Mouse (Mus musculus): ENCODE measurements around the gene 1700015F17Rik.

Gene 1700015F17Rik

DNA sequence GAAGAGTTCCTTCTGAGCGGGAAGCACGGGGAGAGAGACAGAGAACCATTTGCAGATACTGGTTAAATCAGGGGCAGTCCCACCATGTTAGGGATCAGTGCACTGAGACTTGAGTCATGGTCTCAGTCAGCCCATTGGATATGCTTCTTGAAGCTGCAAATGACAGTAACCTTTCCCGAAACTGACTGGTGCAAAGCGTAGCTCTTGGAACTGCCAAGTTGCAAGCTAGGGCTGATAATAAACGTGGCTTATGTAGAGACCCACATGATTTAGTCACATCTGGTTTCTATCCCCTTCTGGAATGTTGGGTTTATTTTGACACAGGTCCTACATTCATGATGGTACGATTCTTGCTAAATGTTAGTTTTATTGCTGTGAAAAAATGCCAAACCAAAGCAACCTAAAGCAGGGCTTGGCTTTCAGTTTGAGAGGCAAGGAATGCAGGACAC is 55.2 kb downstream of the 1700015F17Rik start:
- DNase-seq (ENCODE audit: low spot score in 2 of 2): no peak

GRCm38 (mm10) chr5:5423081-5423480 is 55.9 kb downstream of the 1700015F17Rik start:
- DNase-seq (ENCODE audit: low spot score in 2 of 2): no peak

DNA sequence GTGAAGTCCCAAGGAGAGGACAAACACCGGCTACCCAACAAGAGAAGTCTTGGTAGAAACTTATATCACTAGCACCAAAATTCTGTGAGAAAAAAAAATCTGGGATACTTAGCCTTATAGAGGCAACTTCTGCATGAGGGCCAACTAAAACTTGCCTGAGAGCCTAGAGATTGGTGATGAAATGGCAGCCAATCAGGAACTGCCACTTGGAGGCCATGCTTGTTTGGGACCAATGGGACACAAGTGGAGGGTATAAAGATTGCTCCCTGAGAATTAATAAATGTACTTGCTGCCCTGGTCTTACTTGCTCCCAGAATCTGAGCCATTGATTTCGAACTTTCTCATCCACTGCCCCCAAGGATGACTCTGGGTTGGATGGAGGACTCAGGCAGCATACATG is 57.5 kb downstream of the 1700015F17Rik start:
- no peak for DNase-seq (ENCODE audit: low spot score in 2 of 2)

GRCm38 (mm10) chr5:5419992-5420455 is 58.9 kb downstream of the 1700015F17Rik start, which contains the start of gene Cdk14:
Cdk14 (minus strand) TSS chr5:5420312.
- no peak for DNase-seq (ENCODE audit: low spot score in 2 of 2)

DNA sequence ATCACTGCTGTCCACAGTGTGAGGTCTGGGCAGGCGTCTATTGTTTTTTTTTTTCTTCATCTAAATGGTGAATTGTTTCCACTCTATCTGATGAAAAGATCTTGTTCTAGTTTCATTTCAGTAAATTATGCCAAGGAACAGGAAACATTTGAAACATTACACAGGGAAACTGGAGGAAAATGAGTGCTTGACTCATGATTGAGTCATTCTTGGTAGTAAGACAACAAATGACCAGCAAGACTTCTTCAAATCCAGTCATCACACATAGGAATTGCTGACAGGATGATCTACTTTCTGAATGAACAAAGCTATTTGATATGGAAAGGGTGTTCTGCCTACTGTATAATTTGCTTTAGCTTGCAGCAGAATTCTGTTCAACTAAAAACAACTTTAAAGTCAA is 59.7 kb downstream of the 1700015F17Rik start:
- no peak for DNase-seq (ENCODE audit: low spot score in 2 of 2)

DNA sequence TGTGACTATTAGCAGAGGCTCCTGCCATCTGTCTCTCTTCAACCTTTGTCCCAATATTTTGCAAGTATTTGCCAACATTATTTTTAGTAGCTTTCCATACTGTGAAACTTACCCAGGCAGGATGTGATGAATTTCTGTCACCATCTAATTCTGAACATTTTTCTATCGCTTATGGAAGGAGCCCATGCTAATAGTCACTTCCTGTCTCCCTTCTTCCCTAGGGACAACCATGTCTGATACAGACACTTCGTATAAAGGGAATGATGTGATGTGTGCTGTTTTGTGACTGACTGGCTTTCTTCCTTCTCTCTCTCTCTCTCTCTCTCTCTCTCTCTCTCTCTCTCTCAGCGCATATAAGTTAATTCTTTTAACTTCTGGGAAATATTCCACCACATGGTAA is 64.1 kb downstream of the 1700015F17Rik start:
- no peak for DNase-seq (ENCODE audit: low spot score in 2 of 2)

DNA sequence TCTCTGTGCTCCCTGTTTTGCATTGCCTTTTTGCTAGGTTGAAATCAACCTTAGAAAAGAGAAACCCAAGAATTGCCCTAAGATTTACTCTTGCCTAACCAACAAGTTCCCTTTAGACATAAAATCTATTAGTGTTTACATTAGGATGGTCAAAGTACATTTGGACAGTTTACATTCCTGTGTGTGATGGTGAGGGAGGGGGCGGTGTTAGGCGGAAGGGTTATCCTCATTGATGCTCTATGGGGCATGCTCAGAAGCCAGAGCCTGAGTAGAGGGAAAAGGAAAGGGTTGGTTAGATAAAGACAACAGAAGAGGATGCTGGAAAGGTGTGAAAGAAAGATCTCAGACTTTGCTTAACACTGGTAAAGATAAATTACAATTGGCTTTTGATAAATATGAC is 67.1 kb downstream of the 1700015F17Rik start:
- no peak for DNase-seq (ENCODE audit: low spot score in 2 of 2)

GRCm38 (mm10) chr5:5401986-5402385 is 77.0 kb downstream of the 1700015F17Rik start:
- DNase-seq (ENCODE audit: low spot score in 2 of 2): no peak

- DNase-seq (ENCODE audit: low spot score in 2 of 2): no peak
Measured at GRCm38 (mm10) chr5:5392786-5393185, 86.2 kb downstream of the 1700015F17Rik start.

All from right cerebral cortex, postnatal 10 days (tissue).